Comparison of ENCODE assay signal across 10 mouse cellular contexts in the genomic region with DNA sequence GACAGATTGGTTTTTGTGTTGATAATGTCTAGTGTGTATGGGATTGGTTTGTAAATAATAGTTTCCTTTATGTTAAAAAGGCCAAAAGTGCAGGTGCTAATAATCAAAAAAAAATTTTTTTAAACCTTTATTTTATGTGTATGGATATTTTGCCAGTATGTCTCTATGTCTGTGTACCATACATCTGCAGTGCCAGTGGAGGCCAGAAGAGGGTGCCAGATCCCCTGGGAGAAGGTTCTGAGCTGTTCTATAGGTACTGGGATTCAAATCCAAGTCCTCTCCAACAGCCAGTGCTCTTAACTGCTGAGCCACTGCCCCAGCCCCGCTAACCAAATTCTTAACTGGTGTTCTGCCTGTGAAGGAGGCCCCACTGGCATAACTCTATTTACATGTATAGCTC. TPM values are rescaled to one million over a fixed set of nuclear protein-coding genes. Genes with fewer than 3 reads are reported as not detected.
DNase-seq lines count a peak whose midpoint lies in the region; ATAC-seq lines count a peak whose summit lies in the region.
"Had no signal": no experiment of that assay in that cellular context is flagged by ENCODE, and none has a peak within 500 bp of the region (broad histone marks: within the 10 kb centered on the region; RNA-seq: fewer than 3 reads in every experiment).

No protein-coding gene starts in this region.

- 95% methylated on average over 1 of the region's 1 CpGs for WGBS in forebrain, embryonic 14.5 days
- WGBS in forebrain, embryonic 16.5 days: 82% methylated on average over 1 of the region's 1 CpGs

- H3K4me2 ChIP-seq in forebrain, embryonic 14.5 days (ENCODE audit: low read length): no peak overlapping the region
- no peak overlapping the region for H3K4me2 ChIP-seq in forebrain, embryonic 16.5 days (ENCODE audit: low read length)
- H3K4me2 ChIP-seq: hindbrain, embryonic 15.5 days had no signal

- no peak for ATAC-seq in forebrain, embryonic 14.5 days
- no peak for ATAC-seq in forebrain, embryonic 16.5 days

- intact Hi-C loops in left cerebral cortex, postnatal 4 days (cut with DNase I): no loop called here

- no peaks in the 10 kb centered on the region for H3K36me3 ChIP-seq in forebrain, embryonic 14.5 days (ENCODE audit: control insufficient read depth, insufficient read depth, low read length)
- H3K36me3 ChIP-seq in forebrain, embryonic 16.5 days (ENCODE audit: control insufficient read depth, insufficient read depth): no peaks in the 10 kb centered on the region
- no peaks in the 10 kb centered on the region for H3K36me3 ChIP-seq in splenic B cell, adult 2 months (ENCODE audit: control insufficient read depth, insufficient read depth, low read length, poor library complexity, severe bottlenecking)
- H3K36me3 ChIP-seq: hindbrain, embryonic 15.5 days had no signal

- H3K4me3 ChIP-seq in forebrain, embryonic 14.5 days (ENCODE audit: low read depth, low read length): no peak overlapping the region
- H3K4me3 ChIP-seq in forebrain, embryonic 16.5 days (replicated peaks; ENCODE audit: low read length): no peak overlapping the region
- H3K4me3 ChIP-seq: erythroblast, embryonic 14.5 days; hindbrain, embryonic 15.5 days had no signal

- no peaks in the 10 kb centered on the region for H3K27me3 ChIP-seq in forebrain, embryonic 14.5 days (replicated peaks; ENCODE audit: control insufficient read depth, insufficient read depth, low read length)
- H3K27me3 ChIP-seq in forebrain, embryonic 16.5 days (replicated peaks; ENCODE audit: control insufficient read depth, insufficient read depth, low read length): no peaks in the 10 kb centered on the region
- H3K27me3 ChIP-seq in splenic B cell, adult 2 months (ENCODE audit: control insufficient read depth, insufficient read depth, low read length, poor library complexity, severe bottlenecking): no peaks in the 10 kb centered on the region
- H3K27me3 ChIP-seq: hindbrain, embryonic 15.5 days had no signal

- H3K9ac ChIP-seq in forebrain, embryonic 14.5 days (ENCODE audit: low read length): no peak overlapping the region
- no peak overlapping the region for H3K9ac ChIP-seq in forebrain, embryonic 16.5 days (replicated peaks; ENCODE audit: low read depth, low read length)
- H3K9ac ChIP-seq: hindbrain, embryonic 15.5 days had no signal

- DNase-seq in forebrain, embryonic 14.5 days (ENCODE audit: low spot score): peak; percentile 17
- peak; percentile 17 for DNase-seq in right cerebral cortex, postnatal 4 days
- DNase-seq in right cerebral cortex, adult 2 months (ENCODE audit: low spot score in 2 of 2): no peak
- peak; percentile 10 for DNase-seq in embryo, embryonic 11 days
- DNase-seq in splenic B cell, adult 2 months (ENCODE audit: low read depth, low spot score): peak; percentile 5
- DNase-seq in urinary bladder, adult 18-20 months (ENCODE audit: low spot score in 2 of 2): no peak
- DNase-seq in left cerebral cortex, postnatal 4 days: no peak

- no peaks in the 10 kb centered on the region for H3K9me3 ChIP-seq in forebrain, embryonic 14.5 days (replicated peaks; ENCODE audit: control insufficient read depth, low read length)
- no peaks in the 10 kb centered on the region for H3K9me3 ChIP-seq in forebrain, embryonic 16.5 days (ENCODE audit: control insufficient read depth, low read length)
- H3K9me3 ChIP-seq: hindbrain, embryonic 15.5 days had no signal

- no peak overlapping the region for H3K27ac ChIP-seq in forebrain, embryonic 14.5 days (ENCODE audit: low read depth, low read length)
- H3K27ac ChIP-seq in forebrain, embryonic 16.5 days (ENCODE audit: low read length): no peak overlapping the region
- H3K27ac ChIP-seq: hindbrain, embryonic 15.5 days had no signal

- H3K4me1 ChIP-seq in forebrain, embryonic 14.5 days (ENCODE audit: control insufficient read depth, insufficient read depth, low read length): no peaks in the 10 kb centered on the region
- H3K4me1 ChIP-seq in forebrain, embryonic 16.5 days (replicated peaks; ENCODE audit: control insufficient read depth, insufficient read depth, low read length): no peaks in the 10 kb centered on the region
- H3K4me1 ChIP-seq: hindbrain, embryonic 15.5 days had no signal

RNA-seq across cellular contexts. Expression of gene Dydc1, which starts 14.8 kb away (rescaled TPM):
- 0.18 TPM in 1 of 2 replicates, not detected in the other for polyA plus RNA-seq in forebrain, embryonic 14.5 days (2014; fragmentation: Nextera tagmentation; extraction: Ambion mirVana)
- not detected in 2 replicates for polyA plus RNA-seq in forebrain, embryonic 16.5 days (2015; fragmentation: Nextera tagmentation; extraction: Ambion mirVana)
- not detected for total RNA-seq in left cerebral cortex, postnatal 4 days (2021)
- polyA plus RNA-seq: erythroblast, embryonic 14.5 days; hindbrain, embryonic 15.5 days had no signal

RNA-seq across cellular contexts. Expression of gene Mat1a, which starts 17.3 kb away (rescaled TPM):
- not detected in 2 replicates for polyA plus RNA-seq in forebrain, embryonic 14.5 days (2014; fragmentation: Nextera tagmentation; extraction: Ambion mirVana)
- polyA plus RNA-seq in forebrain, embryonic 16.5 days (2015; fragmentation: Nextera tagmentation; extraction: Ambion mirVana): not detected in 2 replicates
- not detected for total RNA-seq in left cerebral cortex, postnatal 4 days (2021)
- polyA plus RNA-seq: erythroblast, embryonic 14.5 days; hindbrain, embryonic 15.5 days had no signal

RNA-seq across cellular contexts. Expression of gene Dydc2, which starts 18.5 kb away (rescaled TPM):
- 0.58 and 0.74 TPM in 2 replicates for polyA plus RNA-seq in forebrain, embryonic 14.5 days (2014; fragmentation: Nextera tagmentation; extraction: Ambion mirVana)
- polyA plus RNA-seq in forebrain, embryonic 16.5 days (2015; fragmentation: Nextera tagmentation; extraction: Ambion mirVana): 0.31 and 0.53 TPM in 2 replicates
- total RNA-seq in left cerebral cortex, postnatal 4 days (2021): 1 to 10 TPM in 1 of 2 experiments, under 1 TPM in 1; 0.60 to 1.1 TPM
- polyA plus RNA-seq: erythroblast, embryonic 14.5 days had no signal

RNA-seq across cellular contexts. Expression of gene Sftpa1, which starts 44.1 kb away (rescaled TPM):
- polyA plus RNA-seq in forebrain, embryonic 14.5 days (2014; fragmentation: Nextera tagmentation; extraction: Ambion mirVana): not detected in 2 replicates
- polyA plus RNA-seq in forebrain, embryonic 16.5 days (2015; fragmentation: Nextera tagmentation; extraction: Ambion mirVana): not detected in 2 replicates
- total RNA-seq in left cerebral cortex, postnatal 4 days (2021): not detected
- polyA plus RNA-seq: erythroblast, embryonic 14.5 days; hindbrain, embryonic 15.5 days had no signal

Comparison
In these comparisons a context has a peak if more than half of its experiments do, and no peak if none do; other contexts are left out.
1. DNase-seq: peak in forebrain, embryonic 14.5 days (single experiment), right cerebral cortex, postnatal 4 days (single experiment), embryo, embryonic 11 days (single experiment) and splenic B cell, adult 2 months (single experiment); none in right cerebral cortex, adult 2 months (0 of 2), urinary bladder, adult 18-20 months (0 of 2) and left cerebral cortex, postnatal 4 days (single experiment).